In genomic region chr10:128232420-128232985, GRCm38 (mm10) we compare ENCODE assay signal across 7 mouse cellular contexts. TPM values are rescaled to one million over a fixed set of nuclear protein-coding genes. Genes with fewer than 3 reads are reported as not detected.
A peak's percentile ranks its signal among the peaks of the same experiment; 100 is the strongest.
DNase-seq lines count a peak whose midpoint lies in the region; ATAC-seq lines count a peak whose summit lies in the region.

No protein-coding gene starts in this region.

- DNase-seq in NIH3T3 (ENCODE audit: low read depth) = peak; percentile 90
- peak; percentile 80 for DNase-seq in hindbrain, embryonic 14.5 days (ENCODE audit: low spot score)
- DNase-seq in layer of hippocampus, postnatal 14 days (ENCODE audit: low spot score in 2 of 2) = peak; percentile 46 to 72
- DNase-seq in lung, postnatal 10 days = peak; percentile 82
- DNase-seq in retina, postnatal 1 day = peak; percentile 86

- peak overlapping the region; percentile 82 for H3K9ac ChIP-seq in forebrain, embryonic 12.5 days
- peak overlapping the region; percentile 61 for H3K9ac ChIP-seq in hindbrain, embryonic 14.5 days

- no peaks in the 10 kb centered on the region for H3K27me3 ChIP-seq in forebrain, embryonic 12.5 days
- H3K27me3 ChIP-seq in hindbrain, embryonic 14.5 days (ENCODE audit: control insufficient read depth, insufficient read depth, low read length) = no peaks in the 10 kb centered on the region

- 0 out of 2 replicates have a peak, but pooled peaks cover 2% of the 10 kb centered on the region for H3K36me3 ChIP-seq in forebrain, embryonic 12.5 days (replicated peaks)
- no peaks in the 10 kb centered on the region for H3K36me3 ChIP-seq in hindbrain, embryonic 14.5 days (replicated peaks; ENCODE audit: control insufficient read depth, insufficient read depth)

- under 1% methylated on average over 14 of the region's 14 CpGs for WGBS in forebrain, embryonic 12.5 days
- 1% methylated on average over 14 of the region's 14 CpGs for WGBS in hindbrain, embryonic 14.5 days

- ATAC-seq in cerebellum, adult (ENCODE audit: insufficient number of reproducible peaks, low FRiP score, low TSS enrichment) = peak; percentile 76
- peak; percentile 39 for ATAC-seq in forebrain, embryonic 12.5 days (ENCODE audit: low FRiP score)
- no peak for ATAC-seq in hindbrain, embryonic 14.5 days (ENCODE audit: low FRiP score)

- peaks cover 24% of the 10 kb centered on the region for H3K4me1 ChIP-seq in forebrain, embryonic 12.5 days
- H3K4me1 ChIP-seq in hindbrain, embryonic 14.5 days (replicated peaks; ENCODE audit: control insufficient read depth, insufficient read depth, low read length) = 0 out of 2 replicates have a peak, but pooled peaks cover 7% of the 10 kb centered on the region

- no peaks in the 10 kb centered on the region for H3K9me3 ChIP-seq in forebrain, embryonic 12.5 days
- H3K9me3 ChIP-seq in hindbrain, embryonic 14.5 days (ENCODE audit: control insufficient read depth, low read length) = no peaks in the 10 kb centered on the region

- H3K4me2 ChIP-seq in forebrain, embryonic 12.5 days = peak overlapping the region; percentile 66
- H3K4me2 ChIP-seq in hindbrain, embryonic 14.5 days (replicated peaks) = peak overlapping the region; percentile 60

- peak overlapping the region; percentile 81 for H3K4me3 ChIP-seq in forebrain, embryonic 12.5 days (replicated peaks)
- peak overlapping the region; percentile 76 for H3K4me3 ChIP-seq in hindbrain, embryonic 14.5 days (replicated peaks; ENCODE audit: low read length)

- H3K27ac ChIP-seq in forebrain, embryonic 12.5 days = peak overlapping the region; percentile 96
- H3K27ac ChIP-seq in hindbrain, embryonic 14.5 days = peak overlapping the region; percentile 86

RNA-seq across cellular contexts. Expression of gene Timeless, which starts 0.6 kb away (rescaled TPM):
- 74.7 and 77.3 TPM in 2 replicates for polyA plus RNA-seq in forebrain, embryonic 12.5 days (2016; fragmentation: Nextera tagmentation; extraction: Ambion mirVana)
- polyA plus RNA-seq in hindbrain, embryonic 14.5 days (2014; fragmentation: Nextera tagmentation; extraction: Ambion mirVana) = 15.4 and 16.7 TPM in 2 replicates
- total RNA-seq in layer of hippocampus, postnatal 14 days (2021) = 1 to 10 TPM; 4.1 to 7.6 TPM

RNA-seq across cellular contexts. Expression of gene Mip, which starts 6.9 kb away (rescaled TPM):
- 0.18 and 0.42 TPM in 2 replicates for polyA plus RNA-seq in forebrain, embryonic 12.5 days (2016; fragmentation: Nextera tagmentation; extraction: Ambion mirVana)
- polyA plus RNA-seq in hindbrain, embryonic 14.5 days (2014; fragmentation: Nextera tagmentation; extraction: Ambion mirVana) = 0.21 TPM in 1 of 2 replicates, not detected in the other
- total RNA-seq in layer of hippocampus, postnatal 14 days (2021) = not detected

RNA-seq across cellular contexts. Expression of gene Spryd4, which starts 20.9 kb away (rescaled TPM):
- polyA plus RNA-seq in forebrain, embryonic 12.5 days (2016; fragmentation: Nextera tagmentation; extraction: Ambion mirVana) = 21.1 and 21.8 TPM in 2 replicates
- polyA plus RNA-seq in hindbrain, embryonic 14.5 days (2014; fragmentation: Nextera tagmentation; extraction: Ambion mirVana) = 22.4 and 23.2 TPM in 2 replicates
- total RNA-seq in layer of hippocampus, postnatal 14 days (2021) = 10 to 100 TPM; 11.1 to 11.5 TPM

RNA-seq across cellular contexts. Expression of gene Apon, which starts 21.4 kb away (rescaled TPM):
- polyA plus RNA-seq in forebrain, embryonic 12.5 days (2016; fragmentation: Nextera tagmentation; extraction: Ambion mirVana) = 0.54 and 0.87 TPM in 2 replicates
- polyA plus RNA-seq in hindbrain, embryonic 14.5 days (2014; fragmentation: Nextera tagmentation; extraction: Ambion mirVana) = 0.19 TPM in 1 of 2 replicates, not detected in the other
- total RNA-seq in layer of hippocampus, postnatal 14 days (2021) = not detected

RNA-seq across cellular contexts. Expression of gene Apof, which starts 36.0 kb away (rescaled TPM):
- not detected in 2 replicates for polyA plus RNA-seq in forebrain, embryonic 12.5 days (2016; fragmentation: Nextera tagmentation; extraction: Ambion mirVana)
- not detected in 2 replicates for polyA plus RNA-seq in hindbrain, embryonic 14.5 days (2014; fragmentation: Nextera tagmentation; extraction: Ambion mirVana)
- not detected for total RNA-seq in layer of hippocampus, postnatal 14 days (2021)
